Mouse (Mus musculus): ENCODE data around the gene Pak1. TPM values are rescaled to one million over a fixed set of nuclear protein-coding genes. Genes with fewer than 3 reads are reported as not detected.
A peak's percentile ranks its signal among the peaks of the same experiment; 100 is the strongest.

Pak1 gene
- polyA plus RNA-seq, 1 experiment from 2014 or later: 28.8 TPM

DNA sequence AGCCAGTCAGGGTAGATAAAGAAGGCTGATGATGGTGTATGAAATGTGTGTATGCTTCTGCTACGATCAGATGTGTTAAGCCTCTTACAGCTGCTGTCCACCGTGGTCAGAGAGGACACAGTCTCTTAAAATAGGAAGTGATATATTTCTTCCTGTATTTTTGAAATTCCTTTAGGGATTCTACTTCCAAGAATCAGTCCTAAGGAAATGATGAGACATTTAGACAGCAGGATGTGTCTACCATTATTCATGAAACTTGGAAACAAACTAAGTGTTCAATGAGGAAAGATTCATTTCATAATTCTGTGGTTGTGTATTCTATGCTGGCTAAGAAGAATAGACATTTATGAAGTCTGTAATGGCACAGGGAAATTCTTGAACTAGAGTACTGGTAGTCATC lies 12.4 kb upstream of the Pak1 start:
- 51% methylated on average over 2 of the region's 2 CpGs for WGBS
- no peaks in the 10 kb centered on the region for H3K36me3 ChIP-seq (ENCODE audit: control insufficient read depth, insufficient read depth)
- no peak overlapping the region for H3K9ac ChIP-seq (ENCODE audit: low read depth, low read length)
- no peak overlapping the region for H3K4me3 ChIP-seq (ENCODE audit: low read depth, low read length)
- H3K4me1 ChIP-seq (replicated peaks; ENCODE audit: control insufficient read depth, insufficient read depth, low read length): no peaks in the 10 kb centered on the region
- no peaks in the 10 kb centered on the region for H3K9me3 ChIP-seq (ENCODE audit: control insufficient read depth)
- H3K27me3 ChIP-seq (replicated peaks; ENCODE audit: control insufficient read depth, insufficient read depth, low read length): no peaks in the 10 kb centered on the region
- no peak for TF ChIP-seq CTCF (IDR thresholded peaks at IDR 0.05; ENCODE audit: low read depth)
- no peak for ATAC-seq
- no peak overlapping the region for H3K4me2 ChIP-seq (replicated peaks; ENCODE audit: low read depth)
- no peak overlapping the region for H3K27ac ChIP-seq (ENCODE audit: low read depth, low read length)

DNA sequence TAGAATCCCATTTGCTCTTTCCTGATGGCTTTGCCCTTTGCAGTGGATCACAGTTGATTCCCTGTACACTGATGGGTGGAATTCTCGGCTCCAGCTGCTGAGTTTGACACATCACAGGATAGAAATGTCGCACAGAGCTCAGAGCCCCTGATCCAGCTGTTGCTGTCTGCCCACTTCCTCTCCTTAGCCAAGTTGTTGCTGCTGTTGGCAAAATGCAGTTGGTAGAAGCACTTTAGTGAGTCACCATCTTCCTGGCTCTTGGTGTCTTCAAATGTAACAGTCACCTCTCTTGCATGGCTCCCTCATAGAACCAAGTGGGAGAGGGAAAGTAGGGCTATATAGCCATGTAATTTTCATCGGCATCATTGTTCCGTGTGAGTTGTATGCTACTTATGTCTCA lies 11.2 kb upstream of the Pak1 start:
- no peaks in the 10 kb centered on the region; the same call in 1 of the 2 replicates for H3K4me1 ChIP-seq (replicated peaks; ENCODE audit: control insufficient read depth, insufficient read depth, low read length)
- no peak for TF ChIP-seq CTCF (IDR thresholded peaks at IDR 0.05; ENCODE audit: low read depth)
- H3K27ac ChIP-seq (ENCODE audit: low read depth, low read length): no peak overlapping the region
- 87% methylated on average over 4 of the region's 4 CpGs for WGBS
- no peaks in the 10 kb centered on the region for H3K9me3 ChIP-seq (ENCODE audit: control insufficient read depth)
- H3K4me2 ChIP-seq (replicated peaks; ENCODE audit: low read depth): no peak overlapping the region
- no peak for ATAC-seq
- H3K36me3 ChIP-seq (ENCODE audit: control insufficient read depth, insufficient read depth): no peaks in the 10 kb centered on the region
- no peaks in the 10 kb centered on the region for H3K27me3 ChIP-seq (replicated peaks; ENCODE audit: control insufficient read depth, insufficient read depth, low read length)
- H3K9ac ChIP-seq (ENCODE audit: low read depth, low read length): no peak overlapping the region
- no peak overlapping the region for H3K4me3 ChIP-seq (ENCODE audit: low read depth, low read length)

GRCm38 (mm10) chr7:97780222-97780621 lies 8.1 kb upstream of the Pak1 start:
- H3K9me3 ChIP-seq (ENCODE audit: control insufficient read depth): no peaks in the 10 kb centered on the region
- no peak overlapping the region for H3K4me2 ChIP-seq (replicated peaks; ENCODE audit: low read depth)
- no peaks in the 10 kb centered on the region; the same call in 1 of the 2 replicates for H3K4me1 ChIP-seq (replicated peaks; ENCODE audit: control insufficient read depth, insufficient read depth, low read length)
- no peak overlapping the region for H3K27ac ChIP-seq (ENCODE audit: low read depth, low read length)
- 45% methylated on average over 1 of the region's 1 CpGs for WGBS
- peak; percentile 71 for ATAC-seq
- TF ChIP-seq CTCF (IDR thresholded peaks at IDR 0.05; ENCODE audit: low read depth): no peak
- H3K9ac ChIP-seq (ENCODE audit: low read depth, low read length): no peak overlapping the region
- no peaks in the 10 kb centered on the region for H3K36me3 ChIP-seq (ENCODE audit: control insufficient read depth, insufficient read depth)
- H3K27me3 ChIP-seq (replicated peaks; ENCODE audit: control insufficient read depth, insufficient read depth, low read length): no peaks in the 10 kb centered on the region
- no peak overlapping the region for H3K4me3 ChIP-seq (ENCODE audit: low read depth, low read length)

DNA sequence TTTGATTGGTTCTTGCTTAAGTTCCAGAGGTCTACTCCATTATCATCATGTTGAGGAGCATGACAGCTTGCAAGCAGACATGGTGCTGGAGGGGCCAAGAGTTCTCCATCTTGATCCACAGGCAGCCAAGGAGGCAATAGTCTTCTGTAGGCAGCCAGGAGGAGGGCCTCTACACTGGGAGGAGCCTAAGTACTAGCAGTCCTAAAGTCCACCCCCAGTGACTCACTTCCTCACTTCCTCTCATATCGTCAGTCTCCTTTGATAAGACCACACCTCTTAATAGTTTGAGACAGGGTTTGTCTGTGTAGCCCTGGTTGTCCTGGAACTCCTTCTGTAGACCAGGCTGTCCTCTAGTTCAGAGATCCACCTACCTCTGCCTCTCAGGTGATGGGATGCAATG lies 7.5 kb upstream of the Pak1 start:
- Histone ChIP-seq H3K27ac (ENCODE audit: low read depth, low read length) (no peak overlapping the region), H3K4me1 (replicated peaks; ENCODE audit: control insufficient read depth, insufficient read depth, low read length) (no peaks in the 10 kb centered on the region; the same call in 1 of the 2 replicates), H3K27me3 (replicated peaks; ENCODE audit: control insufficient read depth, insufficient read depth, low read length) (no peaks in the 10 kb centered on the region), H3K9me3 (ENCODE audit: control insufficient read depth) (no peaks in the 10 kb centered on the region), H3K9ac (ENCODE audit: low read depth, low read length) (no peak overlapping the region), H3K4me2 (replicated peaks; ENCODE audit: low read depth) (no peak overlapping the region), H3K4me3 (ENCODE audit: low read depth, low read length) (no peak overlapping the region), H3K36me3 (ENCODE audit: control insufficient read depth, insufficient read depth) (no peaks in the 10 kb centered on the region)
- WGBS: 36% methylated on average over 1 of the region's 1 CpGs
- TF ChIP-seq CTCF (IDR thresholded peaks at IDR 0.05; ENCODE audit: low read depth): no peak
- peak; percentile 85 for ATAC-seq

DNA sequence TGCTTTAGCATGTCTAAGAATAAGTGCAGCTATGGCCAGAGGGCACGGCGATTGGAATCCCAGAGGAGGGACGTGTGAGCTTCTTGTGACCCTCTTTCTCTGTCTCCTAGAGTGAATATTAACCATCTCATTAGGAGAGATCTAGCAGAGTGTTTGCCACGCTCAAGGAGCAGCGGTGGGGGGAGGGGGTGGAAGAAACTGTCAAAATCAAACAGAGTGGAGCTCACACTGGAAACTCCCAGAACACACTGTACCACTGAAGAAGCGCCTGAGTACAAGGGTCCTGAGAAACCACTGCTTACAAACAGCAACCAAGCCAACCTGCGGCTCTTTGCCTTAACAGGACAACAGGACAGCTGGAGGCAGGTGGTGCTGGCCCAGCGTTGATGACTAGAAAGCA lies 6.8 kb upstream of the Pak1 start:
- Histone ChIP-seq H3K4me1 (replicated peaks; ENCODE audit: control insufficient read depth, insufficient read depth, low read length) (no peaks in the 10 kb centered on the region; the same call in 1 of the 2 replicates), H3K4me2 (replicated peaks; ENCODE audit: low read depth) (no peak overlapping the region), H3K9me3 (ENCODE audit: control insufficient read depth) (no peaks in the 10 kb centered on the region), H3K27ac (ENCODE audit: low read depth, low read length) (no peak overlapping the region; the same call in 1 of the 2 replicates), H3K27me3 (replicated peaks; ENCODE audit: control insufficient read depth, insufficient read depth, low read length) (no peaks in the 10 kb centered on the region), H3K9ac (ENCODE audit: low read depth, low read length) (no peak overlapping the region), H3K36me3 (ENCODE audit: control insufficient read depth, insufficient read depth) (no peaks in the 10 kb centered on the region), H3K4me3 (ENCODE audit: low read depth, low read length) (no peak overlapping the region)
- no peak for TF ChIP-seq CTCF (IDR thresholded peaks at IDR 0.05; ENCODE audit: low read depth)
- WGBS: 67% methylated on average over 8 of the region's 8 CpGs
- no peak for ATAC-seq

- no peak for ATAC-seq
- Histone ChIP-seq H3K4me1 (replicated peaks; ENCODE audit: control insufficient read depth, insufficient read depth, low read length) (no peaks in the 10 kb centered on the region; the same call in 1 of the 2 replicates), H3K27me3 (replicated peaks; ENCODE audit: control insufficient read depth, insufficient read depth, low read length) (no peaks in the 10 kb centered on the region), H3K36me3 (ENCODE audit: control insufficient read depth, insufficient read depth) (no peaks in the 10 kb centered on the region), H3K4me2 (replicated peaks; ENCODE audit: low read depth) (no peak overlapping the region), H3K4me3 (ENCODE audit: low read depth, low read length) (no peak overlapping the region), H3K9me3 (ENCODE audit: control insufficient read depth) (no peaks in the 10 kb centered on the region), H3K9ac (ENCODE audit: low read depth, low read length) (no peak overlapping the region), H3K27ac (ENCODE audit: low read depth, low read length) (no peak overlapping the region)
- TF ChIP-seq CTCF (IDR thresholded peaks at IDR 0.05; ENCODE audit: low read depth): no peak
- WGBS: 58% methylated on average over 5 of the region's 5 CpGs
Measured at GRCm38 (mm10) chr7:97783523-97783922, 4.8 kb upstream of the Pak1 start.
